Mouse (Mus musculus) gastrocnemius, postnatal 14 days (tissue): Measurements from ENCODE around the gene Cpsf6. TPM values are rescaled to one million over a fixed set of nuclear protein-coding genes. Genes with fewer than 3 reads are reported as not detected.
"Not testable (repeated sequence)": the region's sequence is repeated elsewhere in the genome, so short reads cannot be mapped to it uniquely, and the experiment has no call there.

Experiments used
- DNase-seq: peaks from one replicate; pipeline ENCODE4 v3.0.0; 2021; ENCODE audit warnings: mixed read lengths
- intact Hi-C: fragments of 180-260 bp; cut with DNase I; formaldehyde crosslinking; loops from one replicate; pipeline ENCODE4 v1.15.1; 2025; ENCODE audit warnings: low total_unique reads
- total RNA-seq, 2 experiments: library from RNA; stranded (reverse); gene quantifications; 2 replicates each; pipeline ENCODE4 v1.2.3; 2021

Cpsf6 gene
- total RNA-seq, 2 experiments from 2014 or later, result 25.3 to 29.0 TPM

DNA sequence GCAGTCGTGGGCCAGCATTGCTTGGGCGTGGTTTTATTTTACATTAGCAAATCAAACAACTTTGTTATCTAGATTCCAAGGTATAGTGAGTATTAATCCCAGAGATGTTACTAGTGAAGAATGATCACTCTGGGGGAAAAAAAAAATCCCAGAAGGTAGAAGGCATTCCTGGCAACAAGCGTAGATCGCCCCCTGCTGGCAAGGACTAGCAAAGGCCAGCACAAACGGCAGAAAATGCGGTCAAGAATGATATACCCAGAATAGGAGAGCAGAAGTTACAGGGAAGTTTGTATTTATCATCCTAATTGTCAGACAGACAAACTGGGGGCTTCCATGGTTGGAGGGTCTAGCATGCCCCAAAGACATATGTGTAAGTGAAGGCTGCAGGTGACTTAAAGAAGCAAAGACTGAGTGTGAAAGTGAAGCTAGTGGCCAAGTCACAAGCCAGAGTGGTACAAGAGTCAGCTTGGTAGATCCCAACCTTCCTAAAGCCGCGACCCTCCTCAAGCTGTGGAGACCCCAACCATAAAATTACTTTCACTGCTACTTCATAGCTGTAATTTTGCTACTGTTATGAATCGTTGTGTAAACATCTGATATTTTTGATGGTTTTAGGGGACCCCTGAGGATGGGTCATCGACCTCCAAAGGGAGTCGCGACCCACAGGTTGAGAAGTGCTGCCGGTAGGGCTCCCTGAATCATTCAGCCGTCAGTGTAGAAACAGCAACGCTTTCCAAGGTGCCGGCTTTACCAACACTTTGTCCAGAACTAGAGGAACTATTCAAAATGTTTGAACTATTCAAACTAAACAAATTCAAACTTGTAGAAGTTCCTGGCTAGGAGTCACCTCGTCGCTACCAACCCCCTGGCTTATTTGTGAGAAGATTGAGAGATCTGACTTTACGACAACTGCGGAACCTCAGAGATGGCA, 22.9 kb upstream of the Cpsf6 start:
- peak; percentile 36 for DNase-seq
- intact Hi-C loops, result no loop called here

DNA sequence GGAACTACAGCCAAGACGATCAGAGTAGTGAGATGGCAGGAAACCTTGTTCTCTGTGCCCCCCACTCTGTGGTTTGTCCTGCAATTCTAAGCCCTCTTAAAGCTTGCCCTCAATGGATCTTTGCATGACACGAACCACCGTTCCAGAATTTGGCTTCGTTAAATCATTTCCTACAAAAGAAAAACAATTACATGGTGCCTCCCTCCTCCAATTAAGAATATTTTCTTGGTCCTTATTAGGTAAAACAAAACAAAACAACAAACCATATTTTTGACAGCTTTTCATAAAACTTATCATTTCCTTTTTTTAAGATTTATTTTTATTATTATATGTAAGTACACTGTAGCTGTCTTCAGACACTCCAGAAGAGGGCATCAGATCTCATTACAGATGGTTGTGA, 21.5 kb upstream of the Cpsf6 start:
- intact Hi-C loops, result no loop called here
- DNase-seq, result no peak

DNA sequence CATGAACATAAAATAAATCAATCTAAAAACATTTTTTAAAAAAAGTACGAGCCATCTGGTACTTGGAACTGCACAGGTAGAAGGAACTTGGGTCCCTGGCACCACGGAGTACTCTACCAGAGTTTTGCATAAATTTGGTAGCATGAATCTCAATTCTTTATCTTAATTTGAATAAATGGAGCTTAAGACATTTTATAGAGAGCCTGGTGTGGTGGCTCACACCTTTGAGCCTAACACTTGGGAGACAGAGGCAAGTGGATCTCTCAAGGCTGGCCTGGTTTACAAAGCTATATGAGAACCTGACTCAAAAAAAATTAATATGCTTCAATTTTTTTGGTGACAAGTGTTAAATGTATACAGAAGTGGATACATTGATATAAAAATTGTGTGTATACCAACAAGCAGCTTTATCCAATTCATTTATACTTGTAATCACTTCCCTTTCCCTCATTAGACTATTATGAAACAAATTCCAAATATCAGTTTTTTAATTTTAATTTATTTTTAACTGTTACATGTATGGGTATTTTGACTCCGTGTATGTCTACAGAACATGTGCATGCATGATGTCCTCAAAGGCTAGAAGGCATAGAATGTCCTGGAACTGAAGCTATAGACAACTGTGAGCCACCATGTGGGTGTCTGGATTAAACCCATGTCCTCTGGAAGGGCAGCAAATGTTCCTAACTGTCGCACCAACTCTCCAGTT, 20.6 kb upstream of the Cpsf6 start:
- intact Hi-C loops, result no loop called here
- DNase-seq, result no peak

DNA sequence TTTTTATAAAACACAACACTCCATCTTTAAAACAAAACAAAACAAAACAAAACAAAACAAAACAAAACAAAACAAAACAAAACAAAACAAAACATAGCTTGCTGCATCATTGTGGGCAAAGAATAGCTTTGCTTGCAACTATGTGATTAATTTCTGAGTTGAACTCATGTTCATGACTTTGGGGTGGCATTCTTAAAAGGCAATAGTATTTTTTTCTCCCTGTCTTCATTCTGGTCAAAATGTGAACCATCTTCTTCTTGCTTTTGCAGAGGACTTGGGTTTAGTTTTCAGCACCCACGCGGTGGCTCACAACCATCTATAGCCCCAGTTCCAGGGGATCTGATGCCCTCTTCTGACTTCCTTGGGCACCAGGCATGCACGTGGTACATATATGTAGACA, 20.0 kb upstream of the Cpsf6 start:
- DNase-seq, result no peak
- intact Hi-C loops, result no loop called here

DNA sequence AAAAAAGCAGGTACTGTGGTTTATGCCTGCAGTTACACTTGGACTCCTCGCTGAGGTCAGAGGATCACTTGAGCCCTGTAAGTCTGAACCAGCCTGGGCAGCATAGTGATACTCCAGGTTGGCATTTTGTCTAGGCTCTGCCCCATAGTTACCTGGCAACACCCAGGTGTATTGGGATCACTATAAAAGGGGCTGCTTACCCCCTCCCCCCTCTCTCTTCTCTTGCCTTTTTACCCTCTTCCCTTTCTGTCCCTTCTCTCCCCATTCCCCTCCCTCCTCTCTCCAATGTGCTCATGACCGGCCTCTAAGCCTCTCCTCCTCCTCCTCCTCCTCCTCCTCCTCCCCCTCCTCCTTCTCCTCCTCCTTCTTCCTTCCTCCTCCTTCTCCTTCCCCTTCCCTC, 19.4 kb upstream of the Cpsf6 start:
- DNase-seq, result no peak

DNA sequence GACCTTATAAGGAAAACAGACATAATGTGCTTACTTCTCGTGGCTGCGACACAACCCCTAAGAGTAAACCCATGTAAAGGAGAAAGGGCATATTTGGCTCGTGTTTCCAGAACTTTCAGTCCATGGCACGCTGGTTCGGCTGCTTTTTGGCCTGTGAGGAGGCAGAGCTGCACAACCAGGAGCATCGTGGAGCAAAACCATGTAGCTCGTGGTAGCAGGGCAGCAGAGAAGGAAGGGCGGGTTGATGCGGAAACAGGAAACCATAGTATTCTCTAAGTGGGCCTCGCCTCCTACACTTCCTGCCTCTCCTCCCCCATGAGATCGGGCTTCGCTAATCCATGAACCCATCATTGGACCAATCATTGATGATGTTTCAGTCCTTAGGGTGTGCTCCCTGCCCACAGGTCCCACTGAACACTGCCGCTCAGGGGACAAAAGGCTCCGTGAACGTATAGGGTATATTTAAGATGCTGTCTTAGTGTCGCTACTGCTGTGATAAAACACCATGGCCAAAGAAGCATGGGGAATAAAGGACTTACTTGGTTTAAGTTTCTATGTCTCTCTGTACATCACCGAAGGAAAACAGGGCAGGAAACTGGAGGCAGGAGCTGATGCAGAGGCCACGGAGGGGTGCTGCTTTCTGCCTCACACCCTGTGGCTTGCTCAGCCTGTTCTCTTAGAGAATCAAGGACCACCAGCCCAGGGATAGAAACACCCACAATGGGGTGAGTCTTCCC, 18.4 kb upstream of the Cpsf6 start:
- intact Hi-C loops, result no loop called here
- no peak for DNase-seq

More for the DNA sequence above, 19.4 kb upstream of the Cpsf6 start:
- intact Hi-C loops, result no loop called here

DNA sequence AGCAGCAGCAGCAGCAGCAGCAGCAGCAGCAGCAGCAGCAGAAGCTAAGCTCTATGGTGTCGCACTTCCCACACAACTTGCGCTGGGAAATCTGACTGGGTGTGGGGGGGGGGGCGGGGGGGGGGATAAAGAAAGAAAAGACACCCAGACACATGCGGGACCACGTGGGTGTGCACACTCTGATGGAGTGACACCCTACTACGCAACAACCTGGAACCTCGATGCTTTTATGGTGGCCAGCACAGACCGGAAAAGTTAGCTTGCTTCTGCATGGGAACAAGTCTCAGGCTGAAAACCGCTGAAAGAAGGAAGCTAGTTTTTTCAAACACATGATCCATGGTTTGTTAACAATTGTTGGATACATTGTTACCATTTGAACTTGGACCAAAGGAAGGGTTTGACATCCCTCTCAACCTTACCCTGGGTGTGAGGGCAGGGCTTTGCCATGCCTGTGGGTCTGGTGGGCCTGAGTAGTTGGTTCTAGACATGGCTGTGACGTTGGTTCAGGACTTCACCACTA, 17.4 kb upstream of the Cpsf6 start:
- intact Hi-C loops, result no loop called here
- no peak for DNase-seq

DNA sequence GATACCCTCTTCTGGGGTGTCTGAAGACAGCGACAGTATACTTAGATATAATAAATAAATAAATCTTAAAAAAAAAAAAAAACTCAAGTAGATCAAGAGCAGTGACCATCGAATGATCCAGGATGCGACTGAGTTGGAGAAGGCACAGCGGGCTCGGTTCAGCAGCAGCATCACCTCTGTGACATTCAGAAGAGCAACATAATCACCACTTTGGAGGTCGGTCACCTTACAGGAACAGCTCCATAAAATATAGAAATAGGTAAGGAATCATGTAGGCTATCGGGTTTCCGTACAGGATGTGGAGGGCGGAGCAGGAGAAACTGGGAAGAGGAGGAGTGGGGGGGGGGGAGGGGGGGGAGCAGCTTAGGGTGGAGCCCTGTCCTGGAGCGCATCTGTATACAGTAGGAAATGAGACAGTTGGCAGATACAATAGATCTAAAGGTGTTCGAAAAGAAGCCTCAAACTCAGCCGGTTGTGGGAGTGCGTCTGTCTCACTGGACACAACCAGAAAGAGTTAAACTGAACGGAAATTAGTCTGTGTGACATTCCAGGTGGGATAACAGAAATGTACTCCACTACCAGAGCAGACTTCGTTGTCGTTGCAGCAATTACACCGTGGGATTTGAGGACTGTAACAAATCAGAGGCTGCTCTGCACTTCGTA, 16.7 kb upstream of the Cpsf6 start:
- intact Hi-C loops, result no loop called here
- DNase-seq, result no peak

DNA sequence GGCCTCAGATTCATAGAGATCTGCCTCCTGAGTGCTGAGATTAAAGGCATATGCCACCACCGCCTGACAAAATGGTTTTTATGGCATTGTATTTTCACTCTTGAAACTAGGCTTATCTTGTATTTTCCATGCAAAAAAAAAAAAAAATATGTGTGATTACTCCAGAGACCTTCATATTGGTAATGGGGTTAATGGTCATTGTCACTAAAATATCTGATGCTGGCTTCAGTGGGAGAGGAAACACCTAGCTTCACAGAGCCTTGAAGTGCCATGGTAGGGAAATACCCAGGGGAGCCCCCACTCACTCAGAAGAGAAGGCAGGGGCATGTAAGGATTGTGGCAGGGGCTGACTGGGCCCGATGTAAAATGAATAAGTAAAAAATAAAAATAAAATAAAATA, 16.0 kb upstream of the Cpsf6 start:
- no peak for DNase-seq
- intact Hi-C loops, result no loop called here

DNA sequence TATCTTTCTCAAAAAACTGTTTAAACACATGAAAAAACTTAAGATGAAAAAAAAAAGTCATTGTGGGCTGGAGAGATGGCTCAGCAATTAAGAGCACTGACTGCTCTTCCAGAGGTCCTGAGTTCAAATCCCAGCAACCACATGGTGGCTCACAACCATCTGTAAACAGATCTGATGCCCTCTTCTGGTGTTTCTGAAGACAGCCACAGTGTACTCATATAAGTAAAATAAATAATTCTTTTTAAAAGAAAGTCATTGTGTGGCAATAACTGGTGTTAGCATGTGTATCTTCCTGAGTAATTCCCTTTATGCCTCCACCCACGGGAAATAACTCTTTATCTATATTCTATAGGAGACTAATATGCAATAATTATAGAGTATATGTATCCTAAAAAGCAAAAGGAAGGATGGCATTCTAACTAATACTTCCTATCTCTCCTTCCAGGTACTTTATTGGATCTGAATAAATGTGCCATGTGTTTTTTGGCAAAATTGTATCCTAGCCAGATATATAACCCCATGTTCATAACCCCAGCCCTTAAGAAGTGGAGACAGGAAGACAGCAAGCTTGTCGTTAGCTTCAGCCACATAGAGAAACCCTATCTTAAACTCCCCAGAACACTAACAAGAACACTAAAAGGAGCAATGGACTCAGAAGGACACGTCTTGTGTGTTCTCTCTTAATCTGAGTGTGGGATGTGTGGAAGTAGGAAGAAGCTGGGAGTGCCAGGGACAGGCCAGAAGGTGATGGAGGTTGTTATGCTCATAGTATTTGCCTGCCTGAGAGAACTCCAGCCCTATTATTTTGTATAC, 15.1 kb upstream of the Cpsf6 start:
- intact Hi-C loops, result no loop called here
- no peak for DNase-seq

DNA sequence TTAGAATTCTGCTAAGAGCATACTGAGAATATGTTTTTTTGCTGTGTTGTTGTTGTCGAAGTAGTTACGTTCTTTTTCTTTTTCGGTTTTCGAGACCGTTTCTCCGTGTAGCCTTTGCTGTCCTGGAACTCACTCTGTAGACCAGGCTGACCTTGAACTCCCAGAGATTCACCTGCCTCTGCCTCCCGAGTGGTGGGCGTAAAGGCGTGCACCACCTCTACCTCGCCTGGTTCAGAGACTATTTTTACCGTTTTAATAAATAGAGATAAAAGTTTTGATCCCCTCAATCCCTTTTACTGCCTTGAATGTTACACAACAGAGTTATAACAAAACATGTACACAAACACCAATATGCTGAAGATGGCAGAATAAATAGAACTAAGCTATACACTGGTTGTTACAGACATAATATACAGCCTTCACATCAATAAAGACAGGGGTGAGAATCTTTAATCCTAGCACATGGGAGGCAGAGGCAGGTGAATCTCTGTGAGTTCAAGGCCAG, 14.1 kb upstream of the Cpsf6 start:
- DNase-seq, result no peak
- intact Hi-C loops, result no loop called here

DNA sequence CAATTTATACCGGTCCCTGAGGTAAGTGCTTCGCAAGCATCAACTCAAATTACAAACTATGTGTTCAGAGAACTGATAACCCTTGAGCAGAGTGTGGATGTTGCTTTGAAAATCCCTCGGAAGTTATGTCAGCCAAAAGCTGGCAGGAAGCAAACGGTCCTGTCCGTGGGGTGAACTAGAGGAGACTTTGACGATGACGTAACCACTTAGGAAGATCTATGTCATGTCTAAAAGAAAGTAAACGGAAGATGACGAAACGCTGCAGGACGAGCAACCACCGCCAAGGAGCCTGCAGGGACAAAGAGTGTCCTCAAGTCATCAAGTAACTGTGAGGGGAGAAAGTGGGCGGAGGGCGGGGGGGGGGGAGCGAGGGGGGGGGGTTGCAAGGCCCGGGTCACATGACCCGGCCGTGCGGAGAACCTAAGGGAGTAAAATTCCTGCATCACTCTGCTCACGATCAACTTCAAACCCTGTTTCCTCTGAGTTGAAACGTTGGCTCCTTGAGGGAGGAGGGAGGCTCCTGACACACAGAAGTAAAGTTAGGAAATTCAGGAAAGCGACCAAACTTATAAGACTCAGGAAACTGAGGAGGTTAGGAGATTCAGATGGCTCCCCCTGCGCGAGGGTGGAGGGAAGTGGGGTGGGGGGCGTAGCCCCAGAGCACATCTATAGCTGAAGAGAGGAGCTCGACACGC, 13.5 kb upstream of the Cpsf6 start:
- intact Hi-C loops, result no loop called here
- no peak for DNase-seq

DNA sequence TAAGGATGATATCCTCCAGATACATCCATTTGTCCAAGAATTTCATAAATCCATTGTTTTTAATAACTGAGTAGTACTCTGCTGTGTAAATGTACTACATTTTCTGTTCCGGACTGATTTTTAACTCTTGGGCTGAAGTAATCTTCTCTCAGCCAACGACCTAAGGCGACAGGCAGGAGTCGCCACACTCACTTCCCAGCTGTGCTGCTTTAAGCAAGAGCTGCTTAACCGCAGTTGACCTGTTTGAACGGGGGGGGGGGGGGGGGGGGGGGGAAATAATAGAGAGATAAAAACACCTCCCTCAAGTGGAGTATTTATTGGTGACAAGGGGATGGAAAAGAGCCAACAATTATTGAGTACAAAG, 13.0 kb upstream of the Cpsf6 start:
- no peak for DNase-seq
- intact Hi-C loops, result no loop called here

DNA sequence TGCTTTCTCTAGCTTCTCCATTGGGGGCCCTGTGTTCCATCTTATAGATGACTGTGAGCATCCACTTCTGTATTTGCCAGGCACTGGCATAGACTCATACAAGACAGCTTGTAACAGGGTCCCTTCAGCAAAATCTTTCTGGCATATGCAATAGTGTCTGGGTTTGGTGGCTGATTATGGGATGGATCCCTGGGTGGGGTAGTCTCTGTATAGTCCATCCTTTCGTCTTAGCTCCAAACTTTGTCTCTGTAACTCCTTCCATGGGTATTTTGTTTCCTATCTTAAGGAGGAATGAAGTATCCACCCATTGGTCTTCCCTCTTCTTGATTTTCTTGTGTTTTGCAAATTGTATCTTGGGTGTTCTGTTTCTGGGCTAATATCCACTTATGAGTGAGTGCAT, 12.6 kb upstream of the Cpsf6 start:
- intact Hi-C loops, DNase-seq: not testable (repeated sequence)

DNA sequence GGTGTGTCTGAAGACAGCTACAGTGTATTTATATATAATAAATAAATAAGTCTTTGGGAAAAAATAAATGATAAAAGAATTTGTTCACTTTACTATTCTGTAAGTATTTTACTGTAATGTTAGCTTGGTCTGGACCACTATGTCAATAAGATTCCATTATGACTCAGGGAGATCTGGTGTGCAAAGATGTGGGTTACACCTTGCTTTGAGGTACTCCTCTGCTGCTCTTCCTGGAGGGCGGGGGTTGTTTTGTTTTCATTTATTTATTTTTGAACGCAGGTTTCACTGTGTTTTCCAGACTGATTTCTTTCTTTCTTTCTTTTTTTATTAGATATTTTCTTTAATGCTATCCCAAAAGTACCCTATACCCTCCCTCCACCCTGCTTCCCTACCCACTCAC, 12.0 kb upstream of the Cpsf6 start:
- intact Hi-C loops, result no loop called here
- DNase-seq, result no peak

DNA sequence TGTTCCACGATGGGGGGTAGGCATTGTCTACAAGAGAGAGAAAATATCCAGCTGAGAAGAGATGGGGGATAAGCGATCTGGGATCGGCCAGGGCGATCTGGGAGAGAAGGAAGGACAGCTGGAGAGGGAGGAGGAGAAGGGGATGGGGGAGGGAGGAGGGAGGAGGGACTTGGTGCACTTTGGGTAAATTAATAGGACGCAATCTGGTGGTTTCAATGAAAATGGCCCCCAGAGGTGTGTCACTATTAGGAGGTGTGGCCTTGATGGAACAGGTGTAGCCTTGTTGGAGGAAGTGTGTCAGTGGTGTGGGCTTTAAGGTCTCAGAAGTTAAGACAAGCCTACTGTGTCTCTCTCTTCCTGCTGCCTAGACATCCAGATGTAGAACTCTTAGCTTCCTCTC, 11.2 kb upstream of the Cpsf6 start:
- no peak for DNase-seq
- intact Hi-C loops, result no loop called here

DNA sequence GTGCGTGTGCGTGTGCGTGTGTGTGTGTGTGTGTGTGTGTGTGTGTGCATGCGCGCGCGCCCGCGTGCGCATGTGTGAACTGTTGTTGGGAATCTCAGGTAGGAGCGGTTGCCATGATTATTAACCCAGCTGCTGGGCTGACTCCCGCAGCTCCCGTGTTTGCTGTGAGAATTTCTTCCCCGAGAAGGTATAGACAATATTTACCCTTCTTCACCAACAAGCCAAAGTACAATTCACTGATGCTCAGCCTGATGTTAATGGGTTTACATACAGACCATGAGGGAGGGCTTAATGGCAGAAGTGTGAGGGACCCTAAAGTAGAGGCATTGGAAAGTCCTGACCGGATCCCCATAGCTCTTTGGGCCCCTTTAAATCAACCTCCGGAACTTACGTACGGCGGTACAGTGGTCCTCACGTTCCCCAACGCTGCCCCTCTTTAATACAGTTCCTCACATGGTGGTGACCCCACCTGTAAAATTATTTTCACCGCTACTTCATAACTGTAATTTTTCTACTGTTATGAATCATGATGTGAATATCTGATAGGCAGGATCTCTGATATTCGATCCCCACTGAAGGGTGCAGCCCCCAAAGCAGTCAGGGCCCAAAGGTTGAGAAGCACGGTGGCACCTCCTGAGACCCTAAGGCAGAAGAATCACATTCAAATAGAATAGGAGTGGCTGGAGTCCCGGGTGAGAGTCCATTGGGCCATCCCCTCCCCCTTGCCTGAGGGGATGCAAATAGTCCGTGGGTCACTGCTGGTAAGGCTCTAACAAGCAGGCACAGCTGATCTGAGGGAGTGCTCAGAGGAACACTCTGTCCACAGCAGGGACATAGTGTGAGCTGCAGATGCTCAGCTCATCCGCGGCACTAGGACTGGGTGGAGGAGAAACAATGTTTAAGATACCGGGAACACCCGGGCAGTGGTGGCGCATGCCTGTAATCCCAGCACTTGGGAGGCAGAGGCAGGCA, 10.4 kb upstream of the Cpsf6 start:
- no peak for DNase-seq
- intact Hi-C loops, result no loop called here
